Mouse (Mus musculus) erythroid progenitor cell, adult 5-6 weeks (primary cell): ENCODE data around the gene Rlf. TPM values are rescaled to one million over a fixed set of nuclear protein-coding genes. Genes with fewer than 3 reads are reported as not detected.
"Not testable (repeated sequence)": the region's sequence is repeated elsewhere in the genome, so short reads cannot be mapped to it uniquely, and the experiment has no call there.

Experiments used
- ATAC-seq: replicated peaks from 2 replicates; pipeline ENCODE4 v1.8.0; 2016; ENCODE audit warnings: moderate number of reproducible peaks, mild to moderate bottlenecking, moderate TSS enrichment, inconsistent platforms; ENCODE audit not compliant: poor library complexity, low FRiP score, severe bottlenecking
- total RNA-seq, 2 experiments: library from RNA; stranded (forward) in 1 of 2; stranded (reverse) in 1 of 2; fragments of 150-400 nt in 1 of 2; fragments of 186-747, 209-891 nt in 1 of 2; gene quantifications; 2 replicates each; pipeline versions ENCODE4 v1.2.3 to v1.2.4; 2015 to 2017; ENCODE audit warnings: low replicate concordance in 2 of 2

Gene Rlf
- total RNA-seq, 2 experiments from 2014 or later = 31.9 to 47.4 TPM

- ATAC-seq = no peak
Observed at GRCm38 (mm10) chr4:121167656-121168055, 47.2 kb downstream of the Rlf start.

- ATAC-seq = not testable (repeated sequence)
Observed at GRCm38 (mm10) chr4:121166697-121167096, 48.2 kb downstream of the Rlf start.

- no peak for ATAC-seq
Observed at GRCm38 (mm10) chr4:121163501-121164030, 51.3 kb downstream of the Rlf start.

GRCm38 (mm10) chr4:121109126-121109525 is 105.8 kb downstream of the Rlf start, which contains the start of gene Tmco2:
Gene Tmco2, minus strand, starts transcription at chr4:121109226.
- no peak for ATAC-seq

GRCm38 (mm10) chr4:121103304-121103703 is 111.6 kb downstream of the Rlf start:
- no peak for ATAC-seq

- peak; percentile 92 for ATAC-seq
Observed at GRCm38 (mm10) chr4:121097650-121098378, 117.1 kb downstream of the Rlf start, which contains the start of gene Zmpste24. Gene Zmpste24, minus strand, starts transcription at chr4:121098241.

Other genes starting within 250 kb of the Rlf start
- gene Smap2, start 197.8 kb downstream of the Rlf start, total RNA-seq (2015; ENCODE audit: low replicate concordance) = 44.0 and 57.3 TPM in 2 replicates
- gene Smap2, start 197.8 kb downstream of the Rlf start, total RNA-seq (2017; ENCODE audit: low replicate concordance) = 28.8 and 31.5 TPM in 2 replicates
- not detected in 2 replicates for gene Col9a2, start 175.7 kb downstream of the Rlf start, total RNA-seq (2015; ENCODE audit: low replicate concordance)
- not detected in 2 replicates for gene Col9a2, start 175.7 kb downstream of the Rlf start, total RNA-seq (2017; ENCODE audit: low replicate concordance)
- gene Zmpste24, start 116.8 kb downstream of the Rlf start, total RNA-seq (2015; ENCODE audit: low replicate concordance) = 31.9 and 32.4 TPM in 2 replicates
- 10.8 and 25.5 TPM in 2 replicates for gene Zmpste24, start 116.8 kb downstream of the Rlf start, total RNA-seq (2017; ENCODE audit: low replicate concordance)
- not detected in 2 replicates for gene Tmco2, start 105.9 kb downstream of the Rlf start, total RNA-seq (2015; ENCODE audit: low replicate concordance)
- not detected in 2 replicates for gene Tmco2, start 105.9 kb downstream of the Rlf start, total RNA-seq (2017; ENCODE audit: low replicate concordance)
- gene Gm12888, start 109.8 kb upstream of the Rlf start, total RNA-seq (2015; ENCODE audit: low replicate concordance) = not detected in 2 replicates
- gene Gm12888, start 109.8 kb upstream of the Rlf start, total RNA-seq (2017; ENCODE audit: low replicate concordance) = not detected in 2 replicates
- not detected in 2 replicates for gene Gm12886, start 208.0 kb upstream of the Rlf start, total RNA-seq (2015; ENCODE audit: low replicate concordance)
- gene Gm12886, start 208.0 kb upstream of the Rlf start, total RNA-seq (2017; ENCODE audit: low replicate concordance) = not detected in 2 replicates